Mouse (Mus musculus) sigmoid colon, adult 10 weeks (tissue): ENCODE data around the gene Dlk1. TPM values are rescaled to one million over a fixed set of nuclear protein-coding genes. Genes with fewer than 3 reads are reported as not detected.

ENCODE experiments used
- polyA plus RNA-seq: library from polyadenylated mRNA; stranded (reverse); fragments of 350-450 nt; fragmentation: Illumina TruSeq; extraction: RNeasy Lipid Tissue Mini Kit (QIAGEN cat#74804); gene quantifications from one replicate; pipeline ENCODE4 v1.2.3, GENCODE M21; 2014; ENCODE audit warnings: low read depth, low replicate concordance

The Dlk1 gene
- polyA plus RNA-seq: not detected

DNA sequence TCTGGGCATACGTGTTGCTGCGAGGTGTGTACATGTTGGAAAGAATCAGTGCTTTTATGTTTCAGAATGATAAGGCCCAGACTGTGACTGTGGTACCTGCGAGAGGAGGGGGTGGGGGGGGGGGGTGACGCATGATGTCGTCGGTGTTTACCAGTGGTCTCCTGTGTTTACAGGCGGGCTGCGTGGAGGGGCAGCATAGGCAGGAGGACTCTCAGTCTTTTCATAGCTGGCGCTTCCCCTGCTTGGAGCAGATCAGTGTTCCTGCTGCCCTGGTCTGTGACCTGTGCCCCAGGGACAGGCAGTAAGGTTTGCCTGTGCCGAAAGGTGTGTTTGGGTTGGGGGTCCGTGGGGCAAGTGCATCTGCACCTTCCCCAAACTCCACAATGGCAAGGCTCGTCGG is at the start of gene Dlk1:
TSS of gene Dlk1 (plus strand) at position 232 of the 400 bp plus-strand sequence.

Other genes starting within 250 kb of the Dlk1 start
- not detected for gene Rtl1, start 147.5 kb downstream of the Dlk1 start, polyA plus RNA-seq